Mouse (Mus musculus): ENCODE measurements around the gene Picalm.

- TF ChIP-seq MAX (IDR thresholded peaks at IDR 0.05; ENCODE audit: low read depth): no peak
- TF ChIP-seq SRF (IDR thresholded peaks at IDR 0.05; ENCODE audit: control insufficient read depth, insufficient read length, low read depth): no peak
- no peak for TF ChIP-seq POLR2AphosphoS2 (IDR thresholded peaks at IDR 0.05; ENCODE audit: insufficient read length, low read depth)
Measured at GRCm38 (mm10) chr7:90145376-90145775, 15.4 kb downstream of the Picalm start.
